ENCODE assay signal across 8 mouse cellular contexts in the genomic region with DNA sequence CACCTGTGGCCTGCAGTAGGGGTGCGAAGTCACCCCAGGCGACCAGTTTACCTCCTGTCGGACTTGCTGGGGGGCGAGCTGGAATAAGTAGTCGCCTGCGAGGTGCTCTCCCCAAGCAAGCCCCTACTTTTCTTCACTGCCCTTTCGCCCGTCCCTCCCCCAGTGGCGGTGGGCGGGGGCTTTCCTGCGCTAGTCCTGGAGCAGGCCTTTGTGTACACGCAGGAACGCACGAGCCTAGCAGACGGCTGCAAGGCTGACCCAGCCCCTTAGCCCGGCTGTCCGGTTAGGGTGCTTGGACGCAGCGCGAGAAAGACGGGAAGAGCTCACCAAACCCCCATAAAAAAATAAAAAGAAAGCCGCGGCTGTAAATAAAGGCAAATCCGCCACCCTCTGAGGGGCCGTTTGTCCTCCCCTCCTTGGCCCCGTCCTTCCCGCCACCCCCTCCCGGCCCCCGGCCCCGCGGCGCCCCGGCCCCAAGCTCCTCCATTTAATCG. TPM values are rescaled to one million over a fixed set of nuclear protein-coding genes. Genes with fewer than 3 reads are reported as not detected.
DNase-seq lines count a peak whose midpoint lies in the region; ATAC-seq lines count a peak whose summit lies in the region.

No protein-coding gene starts in this region.

- ATAC-seq in megakaryocyte progenitor cell, adult 5-6 weeks (replicated peaks; ENCODE audit: poor library complexity), result peak; percentile 24

- peak; percentile 46 for DNase-seq in T-cell, adult 2 months (ENCODE audit: low spot score)
- peak; percentile 61 to 79 for DNase-seq in cerebellum, postnatal 4 days (ENCODE audit: low spot score in 2 of 2)
- DNase-seq in gastrocnemius, postnatal 10 days, result peak; percentile 84
- peak; percentile 74 for DNase-seq in induced T-regulatory cell, adult 2 months (ENCODE audit: low read depth)
- peak; percentile 63 to 72 for DNase-seq in left cerebral cortex, postnatal 25 days (ENCODE audit: low spot score in 2 of 2)
- peak; percentile 74 for DNase-seq in right cerebral cortex, postnatal 25 days
- peak; percentile 76 for DNase-seq in urinary bladder, postnatal 25 days (ENCODE audit: low spot score)

- intact Hi-C loops in left cerebral cortex, postnatal 25 days (cut with DNase I), result loop anchor here (1.0 to 2.0 kb wide), 4 partner anchors 46 to 153 kb away; partner anchors contain the start of genes Atf7, Gm28047 and Tarbp2

RNA-seq across cellular contexts. Expression of gene Atp5g2, which starts 0.4 kb away (rescaled TPM):
- total RNA-seq in gastrocnemius, postnatal 10 days (2021), result 10 to 100 TPM; 34.2 to 41.1 TPM
- 10 to 100 TPM; 11.6 to 14.2 TPM for total RNA-seq in left cerebral cortex, postnatal 25 days (2021)
- 58.2 and 76.2 TPM in 2 replicates for total RNA-seq in megakaryocyte progenitor cell, adult 5-6 weeks (2015)
- 57.1 and 73.8 TPM in 2 replicates for total RNA-seq in megakaryocyte progenitor cell, adult 5-6 weeks (2017)

RNA-seq across cellular contexts. Expression of gene Atf7, which starts 46.5 kb away (rescaled TPM):
- 10 to 100 TPM; 62.9 to 79.6 TPM for total RNA-seq in gastrocnemius, postnatal 10 days (2021)
- total RNA-seq in left cerebral cortex, postnatal 25 days (2021), result 10 to 100 TPM; 30.9 to 36.8 TPM
- total RNA-seq in megakaryocyte progenitor cell, adult 5-6 weeks (2015), result 149 and 164 TPM in 2 replicates
- total RNA-seq in megakaryocyte progenitor cell, adult 5-6 weeks (2017), result 35.3 and 55.5 TPM in 2 replicates

RNA-seq across cellular contexts. Expression of gene Gm28047, which starts 46.9 kb away (rescaled TPM):
- under 1 TPM in 1 of 2 experiments, not detected in 1; 0.56 TPM for total RNA-seq in gastrocnemius, postnatal 10 days (2021)
- total RNA-seq in left cerebral cortex, postnatal 25 days (2021), result 1 to 10 TPM in 1 of 2 experiments, under 1 TPM in 1; 0.57 to 1.8 TPM
- total RNA-seq in megakaryocyte progenitor cell, adult 5-6 weeks (2015), result 0.78 TPM in 1 of 2 replicates, not detected in the other
- total RNA-seq in megakaryocyte progenitor cell, adult 5-6 weeks (2017), result not detected in 2 replicates

RNA-seq across cellular contexts. Expression of gene Calcoco1, which starts 50.2 kb away (rescaled TPM):
- total RNA-seq in gastrocnemius, postnatal 10 days (2021), result 10 to 100 TPM; 45.0 to 51.1 TPM
- 10 to 100 TPM; 64.4 to 68.3 TPM for total RNA-seq in left cerebral cortex, postnatal 25 days (2021)
- total RNA-seq in megakaryocyte progenitor cell, adult 5-6 weeks (2015), result 12.0 and 16.8 TPM in 2 replicates
- total RNA-seq in megakaryocyte progenitor cell, adult 5-6 weeks (2017), result 9.2 and 10.8 TPM in 2 replicates

Comparison
In these comparisons a context has a peak if more than half of its experiments do, and no peak if none do; other contexts are left out.
1. Peak in every context shown above with its lines: DNase-seq and ATAC-seq.